Mouse (Mus musculus) adrenal gland, postnatal 36 days (tissue): ENCODE results near the gene Plpp7. TPM values are rescaled to one million over a fixed set of nuclear protein-coding genes. Genes with fewer than 3 reads are reported as not detected.

Experiments
- DNase-seq, 2 experiments: peaks; one replicate each; pipeline ENCODE4 v3.0.0; 2021; ENCODE audit warnings: mixed read lengths in 1 of 2
- total RNA-seq, 2 experiments: library from RNA; stranded (reverse); gene quantifications; 2 replicates each; pipeline ENCODE4 v1.2.3; 2021

The Plpp7 gene
- total RNA-seq, 2 experiments from 2014 or later = 3.5 to 5.3 TPM

DNA sequence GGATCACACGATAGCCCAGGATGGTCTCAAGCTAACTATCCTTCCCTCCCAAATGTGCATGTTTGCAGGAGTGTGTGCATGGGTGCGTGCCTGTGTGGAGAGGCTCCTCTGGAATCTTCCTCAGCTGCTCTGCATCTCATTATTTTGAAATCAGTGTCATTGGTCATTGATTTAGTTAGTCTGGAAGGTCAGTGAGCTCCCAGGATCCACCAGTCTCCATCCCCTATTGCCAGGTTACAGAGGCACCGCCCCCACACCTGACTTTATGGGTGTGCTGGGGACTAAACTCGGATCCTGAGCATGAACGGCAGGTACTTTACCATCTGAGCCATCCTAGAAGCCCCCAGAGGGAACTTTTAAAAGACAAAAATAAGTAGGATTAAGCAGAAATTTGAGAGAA, 7.6 kb downstream of the Plpp7 start:
- DNase-seq = no peak

DNA sequence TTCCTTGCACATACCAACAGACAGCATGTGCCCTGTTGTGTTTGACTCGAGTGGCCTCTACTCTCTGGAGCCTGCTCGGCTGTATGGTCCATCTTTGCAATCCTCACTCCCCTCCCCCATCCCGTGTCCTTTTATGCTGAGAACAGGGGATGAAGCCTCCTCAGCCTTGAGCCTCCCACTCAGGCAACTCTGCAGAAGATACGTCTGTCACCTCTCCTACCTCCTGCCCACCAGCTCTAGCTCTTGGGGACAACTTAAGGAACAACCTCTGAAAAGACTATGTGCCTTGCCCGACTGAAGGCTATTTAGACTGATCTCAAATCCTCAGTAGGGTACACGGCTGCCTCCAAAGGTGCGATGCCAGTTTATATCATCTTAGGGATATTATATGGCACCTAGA, 8.2 kb downstream of the Plpp7 start:
- DNase-seq = no peak

GRCm38 (mm10) chr2:32104122-32104521, 8.8 kb downstream of the Plpp7 start:
- no peak for DNase-seq

GRCm38 (mm10) chr2:32105117-32105913, 10.0 kb downstream of the Plpp7 start:
- DNase-seq = peak; percentile 20 to 24

DNA sequence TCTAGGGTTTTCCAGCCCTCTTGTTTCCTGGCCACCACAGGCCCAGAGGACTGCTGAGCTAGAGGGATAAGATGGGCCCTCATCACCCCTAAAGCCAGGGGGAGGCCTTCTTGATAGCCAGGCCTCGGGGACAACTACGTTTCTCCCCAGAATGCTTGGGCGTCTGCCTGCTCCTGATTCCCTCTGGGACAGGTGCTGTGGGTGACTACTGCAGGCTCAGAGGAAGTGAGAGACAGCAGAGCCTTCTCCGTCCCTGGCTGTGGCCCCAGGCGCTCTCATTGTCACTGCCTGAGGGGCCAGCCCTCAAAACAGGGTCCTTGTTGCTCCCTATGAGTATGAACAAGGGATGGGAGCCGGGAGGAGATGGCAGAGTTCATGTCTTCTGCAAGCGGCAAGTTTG, 10.6 kb downstream of the Plpp7 start:
- DNase-seq = no peak

DNA sequence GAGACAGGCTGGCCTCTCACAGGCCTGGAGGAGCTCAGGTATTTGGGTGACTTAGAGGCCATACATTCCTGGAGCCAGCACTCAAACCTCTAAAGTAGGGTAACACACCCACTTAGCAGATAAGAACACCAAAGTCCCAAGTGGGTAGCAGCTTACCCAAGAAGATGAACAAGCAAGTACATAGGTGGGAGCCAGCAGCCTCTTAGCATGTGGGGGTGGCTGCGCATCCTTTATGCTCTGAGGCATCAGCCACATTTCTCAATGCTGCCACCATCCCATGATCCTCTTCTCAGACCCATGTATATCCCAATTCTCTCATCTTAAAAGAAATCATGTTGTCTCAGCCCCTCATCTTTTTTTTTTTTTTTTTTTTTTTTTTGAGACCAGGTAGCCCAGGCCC, 15.9 kb downstream of the Plpp7 start:
- no peak for DNase-seq

- DNase-seq = no peak
These were observed 17.2 kb downstream of the Plpp7 start for GRCm38 (mm10) chr2:32112548-32112947.

DNA sequence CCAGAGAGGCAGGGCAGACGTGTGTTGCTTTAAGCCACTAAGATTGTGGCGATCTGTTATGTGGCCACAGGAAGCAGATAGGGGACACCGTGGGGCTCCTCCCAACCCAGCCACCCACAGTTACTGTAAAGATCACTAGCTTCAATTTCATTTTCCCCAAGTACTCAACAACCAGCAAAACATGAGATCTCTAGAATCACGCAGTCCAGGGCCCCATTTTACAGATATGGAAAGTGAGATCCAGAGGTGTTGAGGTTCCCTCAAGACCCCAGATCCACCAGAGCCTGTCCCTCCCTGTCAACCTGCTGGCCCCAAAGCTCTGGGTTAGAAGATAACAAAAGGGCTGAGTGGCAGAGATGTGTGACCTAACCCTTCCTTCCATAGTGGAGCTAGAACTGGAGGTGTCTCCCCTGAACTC, 20.5 kb downstream of the Plpp7 start:
- DNase-seq = no peak

- DNase-seq = no peak
These were observed 24.7 kb downstream of the Plpp7 start for GRCm38 (mm10) chr2:32119802-32120750.

- no peak for DNase-seq
These were observed 25.8 kb downstream of the Plpp7 start for GRCm38 (mm10) chr2:32121150-32121549.

DNA sequence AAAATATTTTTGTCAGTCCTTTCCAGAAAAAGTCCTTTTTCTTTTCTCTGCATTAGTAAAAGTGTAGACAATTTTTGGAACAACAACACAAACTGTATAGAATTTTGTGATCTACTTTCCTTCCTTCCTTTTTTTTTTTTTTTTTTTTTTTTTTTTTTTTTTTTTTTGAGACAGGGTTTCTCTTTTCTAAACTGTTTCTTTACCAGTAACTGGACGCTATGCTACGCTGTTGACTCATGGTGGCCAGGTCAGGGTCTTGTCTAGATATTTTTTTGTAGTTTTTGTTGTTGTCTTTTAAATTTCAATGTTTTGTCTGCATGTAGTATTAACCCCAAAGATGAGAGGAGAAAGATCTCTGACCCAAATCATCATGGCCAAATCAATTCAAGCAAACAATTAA, 26.5 kb downstream of the Plpp7 start:
- no peak for DNase-seq

- no peak for DNase-seq
These were observed 32.6 kb downstream of the Plpp7 start for GRCm38 (mm10) chr2:32127653-32128535.

- DNase-seq = no peak
These were observed 33.2 kb downstream of the Plpp7 start for GRCm38 (mm10) chr2:32128536-32128841.

DNA sequence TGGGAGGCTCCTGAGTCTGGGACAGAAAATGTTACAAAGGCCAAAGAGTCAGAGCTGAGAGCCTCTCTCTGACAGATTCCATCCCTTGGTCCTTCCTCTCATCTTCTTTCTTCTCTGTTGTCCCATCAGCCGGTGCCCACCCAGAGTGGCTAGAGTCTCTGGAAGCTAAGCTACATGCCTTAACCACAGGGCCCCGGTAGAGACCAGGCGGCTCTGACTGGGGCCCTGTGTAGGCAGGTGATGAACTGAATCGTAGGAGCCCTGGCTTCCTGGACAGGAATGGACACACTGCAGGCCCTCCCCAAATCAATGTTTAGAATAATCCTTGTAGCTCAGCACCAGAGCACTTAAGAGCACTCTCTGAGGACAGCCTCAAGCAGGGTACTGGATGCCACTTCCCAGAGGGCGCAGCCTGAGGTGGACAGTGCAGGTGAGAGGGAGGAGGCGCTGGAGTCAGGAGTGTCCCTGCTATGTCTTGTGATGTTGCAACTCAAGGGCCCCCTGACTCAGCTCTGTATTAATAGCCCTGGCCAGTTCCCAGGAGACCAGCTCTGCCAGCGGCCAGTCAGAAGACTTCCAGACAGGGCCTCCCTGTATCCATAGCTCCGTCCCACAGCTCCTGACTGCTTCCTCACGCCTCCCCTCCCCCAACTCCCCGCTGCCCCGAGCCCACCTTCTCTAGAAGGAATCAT, 34.2 kb downstream of the Plpp7 start:
- DNase-seq = no peak

GRCm38 (mm10) chr2:32130435-32130834, 35.1 kb downstream of the Plpp7 start:
- DNase-seq = peak; percentile 53 to 62

DNA sequence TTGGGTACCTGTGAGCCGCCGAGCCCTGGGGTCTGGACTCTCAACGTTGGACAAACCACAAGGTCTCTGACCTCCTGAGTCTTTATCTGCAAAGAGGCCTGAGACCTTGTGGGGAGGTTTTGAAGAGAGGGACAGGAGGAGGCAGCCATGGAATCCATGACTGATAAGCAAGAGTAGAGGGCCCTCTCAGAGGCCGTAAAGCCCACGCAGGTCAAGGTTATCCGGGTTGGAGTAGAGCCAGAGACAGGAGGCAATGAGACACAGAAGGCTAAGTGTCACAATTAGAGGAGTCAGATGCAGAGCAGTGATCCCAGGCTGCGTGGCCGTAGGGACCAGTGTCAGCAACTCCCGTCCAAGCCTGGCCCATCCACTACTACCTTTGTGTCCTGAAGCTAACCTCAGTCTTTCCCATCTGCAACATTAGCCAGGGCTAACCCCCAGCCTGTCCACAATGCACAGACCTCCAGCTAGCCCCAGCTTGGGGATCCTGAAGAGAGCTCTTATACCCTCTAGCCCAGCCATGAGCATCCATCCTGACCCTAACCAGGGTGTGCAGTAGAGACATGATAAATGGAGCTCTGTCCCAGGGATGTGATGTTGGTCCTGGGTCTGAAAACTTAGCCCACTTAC, 36.0 kb downstream of the Plpp7 start:
- no peak for DNase-seq

DNA sequence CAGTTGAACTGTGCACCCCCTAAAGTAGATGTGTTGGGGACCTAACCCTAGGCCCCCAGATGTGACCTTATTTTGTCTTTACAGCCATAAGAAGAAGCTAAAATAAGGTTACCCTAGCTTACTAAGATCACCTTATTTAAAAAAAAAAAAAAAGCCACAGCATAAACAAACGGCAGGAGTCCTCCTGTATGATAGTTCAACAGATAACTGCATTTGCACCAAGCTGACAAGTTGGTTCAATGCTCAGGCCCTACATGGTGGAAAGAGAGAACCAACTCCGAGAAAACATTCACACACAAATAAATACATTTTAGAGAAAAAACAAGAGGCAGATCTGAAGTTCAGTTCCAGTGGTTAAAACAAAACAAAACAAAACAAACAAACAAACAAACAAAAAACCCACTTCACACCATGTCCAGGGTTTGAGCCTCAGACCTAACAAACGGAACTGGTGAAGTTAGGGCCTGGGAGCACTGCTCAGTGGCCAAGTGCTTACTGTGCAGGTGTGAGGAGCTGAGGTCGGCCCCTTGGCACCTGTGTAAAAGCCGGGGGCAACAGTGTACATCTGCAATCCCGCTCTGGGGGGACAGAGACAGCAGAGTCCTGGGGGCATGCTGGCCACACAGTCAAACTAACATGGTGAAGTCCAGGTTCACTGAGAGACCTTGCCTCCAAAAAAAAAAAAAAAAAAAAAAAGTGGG, 36.7 kb downstream of the Plpp7 start:
- no peak for DNase-seq

GRCm38 (mm10) chr2:32132567-32132992, 37.3 kb downstream of the Plpp7 start:
- DNase-seq = peak; percentile 58 to 85

GRCm38 (mm10) chr2:32134039-32134438, 38.7 kb downstream of the Plpp7 start:
- peak; percentile 81 to 88 for DNase-seq

GRCm38 (mm10) chr2:32137667-32138266, 42.4 kb downstream of the Plpp7 start:
- DNase-seq = peak; percentile 97
